16 mouse cellular contexts compared by ENCODE assay signal in the genomic region with DNA sequence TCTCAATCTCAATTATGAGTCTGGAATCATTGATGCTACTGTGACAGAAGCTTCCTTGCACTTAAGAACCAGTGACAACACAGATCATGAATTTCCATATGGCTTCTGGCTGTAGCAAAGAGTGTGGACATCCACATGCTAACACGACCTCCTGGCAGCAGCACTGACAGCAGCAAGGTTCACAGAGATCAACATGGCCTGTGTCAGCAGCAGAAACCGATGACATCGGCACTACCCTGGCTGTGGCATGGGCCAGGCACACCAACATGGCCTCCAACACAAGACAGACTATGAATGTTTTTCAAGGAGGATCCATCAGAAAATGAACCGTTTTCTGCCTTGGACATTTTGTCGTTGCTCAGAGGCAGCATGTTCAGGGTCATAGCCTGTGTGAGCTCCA.
"Had no signal": no experiment of that assay in that cellular context is flagged by ENCODE, and none has a peak within 500 bp of the region (broad histone marks: within the 10 kb centered on the region; RNA-seq: fewer than 3 reads in every experiment).

No protein-coding gene starts in this region.

- H3K4me2 ChIP-seq: neural tube, embryonic 13.5 days; neural tube, embryonic 15.5 days; stomach, embryonic 15.5 days had no signal

- H3K9me3 ChIP-seq: neural tube, embryonic 13.5 days; neural tube, embryonic 15.5 days; stomach, embryonic 15.5 days had no signal

- H3K9ac ChIP-seq: neural tube, embryonic 13.5 days; neural tube, embryonic 15.5 days; stomach, embryonic 15.5 days had no signal

- H3K27me3 ChIP-seq: neural tube, embryonic 13.5 days; neural tube, embryonic 15.5 days; stomach, embryonic 15.5 days had no signal

- DNase-seq: retina, postnatal 1 day; right cerebral cortex, adult 18-20 months; right cerebral cortex, postnatal 14 days; right cerebral cortex, postnatal 25 days; right cerebral cortex, postnatal 4 days; spleen, adult 18-20 months; thymus, adult 18-20 months; thymus, adult 2 months; thymus, postnatal 14 days; thymus, postnatal 25 days; thymus, postnatal 36 days; thymus, postnatal 4 days had no signal

- H3K4me1 ChIP-seq: stomach, embryonic 15.5 days had no signal

- H3K4me3 ChIP-seq: neural tube, embryonic 13.5 days; neural tube, embryonic 15.5 days; stomach, embryonic 15.5 days had no signal

- H3K36me3 ChIP-seq: neural tube, embryonic 13.5 days; neural tube, embryonic 15.5 days; stomach, embryonic 15.5 days had no signal

- H3K27ac ChIP-seq: neural tube, embryonic 13.5 days; neural tube, embryonic 15.5 days; stomach, embryonic 15.5 days; stomach, postnatal 0 days had no signal
